Mouse (Mus musculus) hindbrain, embryonic 14.5 days (tissue): Measurements from ENCODE around the gene Med22. TPM values are rescaled to one million over a fixed set of nuclear protein-coding genes. Genes with fewer than 3 reads are reported as not detected.

Experiments used
- ATAC-seq: fragments of 200-750 bp; cut with Nextera tagmentation; 2 replicates; pipeline ENCODE4 v1.8.0; 2017; ENCODE audit warnings: moderate number of reproducible peaks, mild to moderate bottlenecking, moderate TSS enrichment, moderate library complexity; ENCODE audit not compliant: low FRiP score
- DNase-seq: peaks from one replicate; pipeline ENCODE4 v3.0.0-alpha.2; 2015; ENCODE audit warnings: low spot score
- H3K27ac ChIP-seq: fragments of 300-500 bp; sonication (generic); 2 replicates; pipeline ENCODE4 v1.5.1; 2014; ENCODE audit warnings: mild to moderate bottlenecking, moderate library complexity
- H3K27me3 ChIP-seq: fragments of 300-500 bp; sonication (generic); 2 replicates; pipeline ENCODE4 v1.6.1; 2014; ENCODE audit warnings: mild to moderate bottlenecking, low read length, mixed read lengths; ENCODE audit not compliant: control insufficient read depth, insufficient read depth
- H3K36me3 ChIP-seq: fragments of 300-500 bp; sonication (generic); replicated peaks from 2 replicates; pipeline ENCODE4 v1.6.1; 2014; ENCODE audit not compliant: control insufficient read depth, insufficient read depth
- H3K4me1 ChIP-seq: fragments of 300-500 bp; sonication (generic); replicated peaks from 2 replicates; pipeline ENCODE4 v1.6.1; 2014; ENCODE audit warnings: antibody characterized with exemption, low read length, mixed read lengths; ENCODE audit not compliant: control insufficient read depth, insufficient read depth
- H3K4me2 ChIP-seq: fragments of 300-500 bp; sonication (generic); replicated peaks from 2 replicates; pipeline ENCODE4 v1.6.1; 2014; ENCODE audit warnings: mild to moderate bottlenecking, moderate library complexity
- H3K4me3 ChIP-seq: fragments of 300-500 bp; sonication (generic); replicated peaks from 2 replicates; pipeline ENCODE4 v1.5.1; 2014; ENCODE audit warnings: mild to moderate bottlenecking, low read length
- H3K9ac ChIP-seq: fragments of 300-500 bp; sonication (generic); 2 replicates; pipeline ENCODE4 v1.6.1; 2014
- H3K9me3 ChIP-seq: fragments of 300-500 bp; sonication (generic); 2 replicates; pipeline ENCODE4 v1.6.1; 2016; ENCODE audit warnings: low read length; ENCODE audit not compliant: control insufficient read depth
- WGBS: fragments of 180-500 bp; shearing (Covaris S2); extraction: QIAGEN DNeasy Blood & Tissue Kit; methylation state at CpG from one replicate; pipeline ENCODE4 v1.1.7; 2014; 5-methylcytosine and 5-hydroxymethylcytosine counted together
- polyA plus RNA-seq: library from polyadenylated mRNA; unstranded; fragments of >200 nt; fragmentation: Nextera tagmentation; extraction: Ambion mirVana; gene quantifications from 2 replicates; pipeline ENCODE4 v1.2.1, GENCODE M21; 2014

Med22 gene
- polyA plus RNA-seq, 1 experiment from 2014 or later: 113 TPM

DNA sequence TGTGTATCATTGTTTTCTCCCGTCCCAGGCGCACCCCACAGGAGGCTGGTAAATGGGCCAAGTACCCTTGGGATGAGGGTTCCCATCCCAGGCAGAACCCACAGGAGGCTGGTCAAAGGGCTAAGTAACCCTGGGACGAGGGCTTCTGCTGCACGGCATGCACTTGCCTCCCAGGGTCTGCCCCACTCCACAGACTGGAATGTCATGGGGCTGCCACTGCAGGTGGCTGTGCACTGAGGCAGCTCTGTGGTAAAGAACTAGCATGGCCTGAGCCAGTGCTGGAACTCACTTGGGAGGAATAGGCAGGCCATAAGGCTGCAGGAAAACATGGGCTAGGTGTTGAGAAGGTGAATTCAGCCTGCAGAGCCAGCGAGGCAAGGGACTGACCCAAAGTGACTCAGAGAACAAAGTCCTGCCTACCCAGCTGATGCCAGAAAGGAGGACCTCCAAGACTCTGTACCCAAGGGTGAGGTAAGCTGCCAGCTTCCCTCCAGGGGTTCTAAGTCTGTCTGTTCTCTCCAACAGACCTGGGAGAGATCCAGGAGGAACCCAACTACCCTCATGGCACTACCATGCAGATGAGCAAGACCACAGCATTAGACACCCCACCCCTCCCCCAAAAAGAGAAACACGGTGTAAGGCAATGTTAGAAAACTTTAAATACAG, 9.8 kb upstream of the Med22 start:
- H3K4me2 ChIP-seq: no peak overlapping the region
- 91% methylated on average over 6 of the region's 6 CpGs for WGBS
- no peak for ATAC-seq
- no peak overlapping the region for H3K9ac ChIP-seq
- H3K36me3 ChIP-seq: peaks cover 76% of the 10 kb centered on the region
- peaks cover 17% of the 10 kb centered on the region for H3K4me1 ChIP-seq
- no peak overlapping the region for H3K4me3 ChIP-seq
- H3K9me3 ChIP-seq: no peaks in the 10 kb centered on the region
- DNase-seq: no peak
- no peaks in the 10 kb centered on the region for H3K27me3 ChIP-seq
- no peak overlapping the region for H3K27ac ChIP-seq

- ATAC-seq (no peak), DNase-seq (no peak)
- Histone ChIP-seq H3K27ac (no peak overlapping the region), H3K27me3 (no peaks in the 10 kb centered on the region), H3K4me2 (no peak overlapping the region), H3K9me3 (no peaks in the 10 kb centered on the region), H3K4me3 (no peak overlapping the region), H3K4me1 (peaks cover 21% of the 10 kb centered on the region), H3K36me3 (peaks cover 72% of the 10 kb centered on the region), H3K9ac (no peak overlapping the region)
- WGBS: 86% methylated on average over 3 of the region's 3 CpGs
Observed at GRCm38 (mm10) chr2:26919684-26920083, 9.2 kb upstream of the Med22 start.

GRCm38 (mm10) chr2:26916738-26917137, 6.3 kb upstream of the Med22 start:
- Histone ChIP-seq H3K4me1 (peaks cover 28% of the 10 kb centered on the region), H3K4me2 (peak overlapping the region; percentile 88), H3K36me3 (peaks cover 73% of the 10 kb centered on the region), H3K27ac (peak overlapping the region; percentile 58; the same call in 1 of the 2 replicates), H3K4me3 (peak overlapping the region; percentile 58), H3K9ac (peak overlapping the region; percentile 63), H3K9me3 (no peaks in the 10 kb centered on the region), H3K27me3 (no peaks in the 10 kb centered on the region)
- no peak for DNase-seq
- 0 out of 2 replicates have a peak, but pooled peaks have one; percentile 9 for ATAC-seq
- WGBS: 3% methylated on average over 13 of the region's 13 CpGs

DNA sequence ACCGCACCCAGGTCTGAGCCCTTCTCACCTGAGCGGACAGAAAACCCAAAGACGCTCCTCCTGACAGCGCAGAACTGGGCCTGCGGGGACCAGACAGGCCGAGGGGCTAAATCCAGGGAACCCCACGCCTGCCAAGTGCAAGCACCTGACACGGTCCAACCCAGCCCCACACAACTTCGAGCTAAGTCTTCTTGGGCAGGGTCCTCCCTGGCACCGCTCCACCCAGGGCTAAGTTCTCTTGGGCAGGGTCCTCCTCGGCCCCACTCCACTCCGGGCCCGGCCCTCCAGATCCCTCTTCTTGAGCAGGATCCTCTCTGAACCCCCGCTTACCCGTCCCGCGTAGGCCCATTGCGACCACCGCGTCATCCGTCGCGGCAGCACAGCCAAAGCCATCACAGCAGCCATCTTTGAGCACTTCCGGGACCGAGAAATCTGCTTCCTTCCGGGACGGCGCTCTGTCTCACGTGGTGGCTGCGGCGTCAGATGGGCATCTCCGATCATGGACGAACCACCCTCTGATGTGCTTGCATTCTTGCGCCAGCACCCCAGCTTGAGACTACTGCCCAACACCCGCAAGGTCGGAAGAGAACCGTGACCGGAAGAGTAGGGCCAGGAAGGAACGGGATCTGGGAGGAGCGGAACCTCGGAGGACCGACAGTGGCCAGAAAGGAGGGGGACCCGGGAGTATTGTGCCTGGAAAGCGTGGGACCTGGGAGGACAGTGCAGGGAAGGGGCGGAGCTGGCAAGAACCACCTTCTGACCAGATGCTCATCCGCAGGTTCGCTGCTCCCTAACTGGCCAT, 5.7 kb upstream of the Med22 start, which contains the start of the genes Surf2 and Surf1:
Gene Surf2, plus strand, starts transcription at position 441 of the 802 bp plus-strand sequence.
Gene Surf1, minus strand, starts transcription at position 604 of the 802 bp plus-strand sequence.
- H3K9ac ChIP-seq: peak within 1 kb of the TSS; percentile 63
- WGBS: 1% methylated on average over 47 of the region's 47 CpGs
- H3K36me3 ChIP-seq: peaks cover 69% of the 10 kb centered on the region
- no peaks in the 10 kb centered on the region for H3K27me3 ChIP-seq
- H3K4me3 ChIP-seq: peak within 1 kb of the TSS; percentile 58
- H3K27ac ChIP-seq: peak within 1 kb of the TSS; percentile 58
- H3K9me3 ChIP-seq: no peaks in the 10 kb centered on the region
- DNase-seq: peak; percentile 82
- peak within 1 kb of the TSS; percentile 88 for H3K4me2 ChIP-seq
- peak; percentile 85 for ATAC-seq
- H3K4me1 ChIP-seq: peaks cover 31% of the 10 kb centered on the region

DNA sequence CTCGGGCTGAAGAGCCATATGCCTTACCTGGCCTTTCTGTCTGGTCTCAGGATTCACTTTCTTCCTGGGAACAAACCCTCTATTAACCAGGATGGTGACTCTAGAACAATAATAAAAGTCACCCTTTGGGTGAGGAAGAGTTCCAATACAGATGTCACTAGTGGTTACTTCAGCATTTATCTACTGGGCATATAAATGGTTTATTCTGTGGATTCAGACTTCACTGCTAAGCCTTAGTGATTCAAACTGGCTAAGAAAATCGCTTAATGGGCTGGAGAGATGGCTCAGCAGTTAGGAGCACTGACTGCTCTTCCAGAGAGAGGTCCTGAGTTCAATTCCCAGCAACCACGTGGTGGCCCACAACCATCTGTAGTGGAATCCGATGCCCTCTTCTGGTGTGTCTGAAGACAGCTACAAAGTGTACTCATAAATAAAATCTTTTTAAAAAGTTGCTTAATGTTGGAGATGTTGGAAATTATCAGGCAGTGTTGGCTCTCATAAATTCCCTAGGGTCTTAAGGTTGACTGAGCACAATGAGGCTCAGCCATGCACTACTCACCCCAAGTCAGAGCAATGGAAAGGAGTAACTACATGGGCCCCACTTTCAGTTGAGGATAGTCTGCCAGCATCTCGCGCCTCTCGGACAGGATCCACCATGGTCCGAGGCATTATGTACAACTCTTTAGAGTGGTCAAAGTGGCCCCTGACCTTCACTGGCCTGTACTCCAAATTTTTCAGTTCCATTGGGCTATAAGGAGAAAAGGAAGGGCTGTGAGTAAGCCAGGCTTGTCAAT, 3.9 kb upstream of the Med22 start:
- no peak overlapping the region for H3K27ac ChIP-seq
- H3K9me3 ChIP-seq: no peaks in the 10 kb centered on the region
- ATAC-seq (no peak), DNase-seq (no peak)
- H3K4me1 ChIP-seq: peaks cover 35% of the 10 kb centered on the region
- no peak overlapping the region for H3K4me2 ChIP-seq
- no peak overlapping the region for H3K4me3 ChIP-seq
- peaks cover 51% of the 10 kb centered on the region for H3K36me3 ChIP-seq
- no peak overlapping the region for H3K9ac ChIP-seq
- WGBS: 64% methylated on average over 8 of the region's 8 CpGs
- H3K27me3 ChIP-seq: no peaks in the 10 kb centered on the region

- no peaks in the 10 kb centered on the region for H3K27me3 ChIP-seq
- no peak for ATAC-seq
- H3K9me3 ChIP-seq: no peaks in the 10 kb centered on the region
- H3K36me3 ChIP-seq: peaks cover 45% of the 10 kb centered on the region
- DNase-seq: no peak
- no peak overlapping the region for H3K4me3 ChIP-seq
- peaks cover 43% of the 10 kb centered on the region for H3K4me1 ChIP-seq
- whole genome bisulfite sequencing: 90% methylated on average over 17 of the region's 17 CpGs
- H3K4me2 ChIP-seq: no peak overlapping the region
- no peak overlapping the region for H3K27ac ChIP-seq
- H3K9ac ChIP-seq: no peak overlapping the region
Observed at GRCm38 (mm10) chr2:26913416-26914147, 3.1 kb upstream of the Med22 start.

GRCm38 (mm10) chr2:26912253-26912770, 1.8 kb upstream of the Med22 start:
- Histone ChIP-seq H3K36me3 (peaks cover 48% of the 10 kb centered on the region), H3K9me3 (no peaks in the 10 kb centered on the region), H3K4me3 (peak overlapping the region; percentile 78), H3K9ac (peak overlapping the region; percentile 91), H3K4me1 (peaks cover 46% of the 10 kb centered on the region), H3K27ac (no peak overlapping the region), H3K27me3 (no peaks in the 10 kb centered on the region), H3K4me2 (peak overlapping the region; percentile 100)
- ATAC-seq (no peak), DNase-seq (no peak)
- 72% methylated on average over 5 of the region's 5 CpGs for WGBS

- H3K9ac ChIP-seq: peak overlapping the region; percentile 91
- H3K27me3 ChIP-seq: no peaks in the 10 kb centered on the region
- DNase-seq: peak; percentile 72
- H3K9me3 ChIP-seq: no peaks in the 10 kb centered on the region
- peak; percentile 51 for ATAC-seq
- peaks cover 59% of the 10 kb centered on the region for H3K36me3 ChIP-seq
- 2% methylated on average over 33 of the region's 37 CpGs for WGBS
- H3K4me3 ChIP-seq: peak overlapping the region; percentile 78
- peak overlapping the region; percentile 100 for H3K4me2 ChIP-seq
- H3K27ac ChIP-seq: peak overlapping the region; percentile 91
- peaks cover 39% of the 10 kb centered on the region for H3K4me1 ChIP-seq
Observed at GRCm38 (mm10) chr2:26910994-26911765, 703 bp upstream of the Med22 start.
